Mouse (Mus musculus) liver, embryonic 14.5 days (tissue): ENCODE results near the gene Lyg1.
"Not testable (repeated sequence)": the region's sequence is repeated elsewhere in the genome, so short reads cannot be mapped to it uniquely, and the experiment has no call there.

Source experiments
- CTCF ChIP-seq: IDR thresholded peaks from 2 replicates; pipeline ENCODE4 v1.5.1; 2016; ENCODE audit warnings: antibody characterized with exemption, low read depth, control low read depth
- EP300 ChIP-seq: IDR thresholded peaks from 2 replicates; pipeline ENCODE4 v1.6.1; 2016; ENCODE audit warnings: antibody characterized with exemption, low read depth

DNA sequence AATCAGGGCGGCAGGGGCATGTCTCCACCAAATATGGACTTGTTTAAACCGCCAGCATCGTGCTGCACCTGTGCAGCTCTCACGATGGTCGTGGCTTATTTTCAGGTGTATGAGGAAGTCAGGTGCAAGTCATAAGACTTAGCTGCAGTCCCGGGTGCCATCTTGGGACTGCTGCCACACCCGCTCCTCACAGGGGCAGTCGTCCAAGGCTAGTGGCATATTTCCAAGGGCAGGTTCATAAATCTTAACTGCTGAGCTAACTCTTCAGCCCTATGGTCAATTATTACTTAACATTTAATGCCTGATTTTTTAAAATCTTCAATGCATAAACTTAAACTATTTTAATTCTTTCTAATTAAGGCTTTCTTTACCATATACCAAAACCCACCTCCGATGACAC, 19.1 kb upstream of the Lyg1 start:
- not testable (repeated sequence) for TF ChIP-seq CTCF, EP300
